Mouse (Mus musculus): ENCODE data around the gene Mtf1. TPM values are rescaled to one million over a fixed set of nuclear protein-coding genes. Genes with fewer than 3 reads are reported as not detected.

Mtf1 gene
- polyA plus RNA-seq, 1 experiment from 2014 or later: 11.1 TPM

DNA sequence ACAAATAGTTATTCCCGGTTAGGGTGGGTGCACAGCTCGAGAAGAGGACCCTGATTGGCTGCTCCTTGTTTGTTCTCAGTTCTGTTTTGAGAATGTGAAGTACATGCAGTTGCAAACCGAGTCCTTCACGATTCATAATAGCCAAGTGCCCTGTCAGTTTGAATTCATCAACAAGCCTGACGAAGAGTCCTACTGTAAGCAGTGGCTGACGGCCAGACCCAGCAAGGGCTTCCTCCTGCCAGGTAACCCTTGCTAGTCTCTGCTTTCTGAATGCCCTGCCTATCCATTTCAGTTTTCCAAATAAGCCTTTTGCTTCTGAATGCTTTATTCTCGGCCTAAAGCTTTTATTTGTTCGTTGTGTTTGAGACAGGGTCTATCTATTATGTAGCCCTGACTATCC is 9.8 kb upstream of the Mtf1 start:
- H3K4me2 ChIP-seq (ENCODE audit: low read depth, low read length): no peak overlapping the region
- H3K9me3 ChIP-seq (ENCODE audit: control insufficient read depth, low read length): no peaks in the 10 kb centered on the region
- no peak overlapping the region for H3K4me3 ChIP-seq (ENCODE audit: low read length)
- no peak for ATAC-seq
- H3K27ac ChIP-seq (ENCODE audit: low read length): no peak overlapping the region
- no peaks in the 10 kb centered on the region for H3K27me3 ChIP-seq (replicated peaks; ENCODE audit: control insufficient read depth, insufficient read depth, low read length)
- H3K9ac ChIP-seq (ENCODE audit: low read depth, low read length): no peak overlapping the region
- peaks cover 18% of the 10 kb centered on the region; the same call in 1 of the 2 replicates for H3K36me3 ChIP-seq (ENCODE audit: control insufficient read depth, insufficient read depth, low read length)
- no peaks in the 10 kb centered on the region for H3K4me1 ChIP-seq (ENCODE audit: control insufficient read depth, insufficient read depth, low read length)
- WGBS: 88% methylated on average over 8 of the region's 8 CpGs

DNA sequence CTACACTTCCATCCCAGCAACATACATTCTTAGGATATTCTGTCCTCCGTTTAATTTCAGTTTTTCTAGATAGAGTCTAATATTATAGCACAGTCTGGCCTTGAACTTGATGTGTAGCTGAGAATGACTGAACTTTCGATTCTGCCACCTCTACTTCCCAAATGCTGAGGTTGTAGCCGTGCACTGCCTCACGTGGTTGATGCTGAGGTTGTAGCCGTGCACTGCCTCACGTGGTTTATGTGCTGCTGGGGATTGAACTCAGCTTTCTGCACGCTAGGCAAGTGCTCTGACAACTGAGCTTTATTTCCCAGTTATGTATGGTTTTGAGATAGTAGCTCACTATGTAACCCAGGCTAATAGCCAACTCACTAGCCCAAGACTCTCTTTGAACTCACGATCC is 5.8 kb upstream of the Mtf1 start:
- H3K4me2 ChIP-seq (ENCODE audit: low read depth, low read length): no peak overlapping the region
- peaks cover 11% of the 10 kb centered on the region; the same call in 1 of the 2 replicates for H3K36me3 ChIP-seq (ENCODE audit: control insufficient read depth, insufficient read depth, low read length)
- no peak for ATAC-seq
- H3K4me3 ChIP-seq (ENCODE audit: low read length): no peak overlapping the region
- no peak overlapping the region for H3K27ac ChIP-seq (ENCODE audit: low read length)
- WGBS: 91% methylated on average over 8 of the region's 8 CpGs
- H3K27me3 ChIP-seq (replicated peaks; ENCODE audit: control insufficient read depth, insufficient read depth, low read length): no peaks in the 10 kb centered on the region
- H3K9ac ChIP-seq (ENCODE audit: low read depth, low read length): no peak overlapping the region
- H3K9me3 ChIP-seq (ENCODE audit: control insufficient read depth, low read length): no peaks in the 10 kb centered on the region
- H3K4me1 ChIP-seq (ENCODE audit: control insufficient read depth, insufficient read depth, low read length): no peaks in the 10 kb centered on the region

- Histone ChIP-seq H3K27ac (ENCODE audit: low read length) (no peak overlapping the region), H3K9me3 (ENCODE audit: control insufficient read depth, low read length) (no peaks in the 10 kb centered on the region), H3K4me1 (ENCODE audit: control insufficient read depth, insufficient read depth, low read length) (peaks cover 3% of the 10 kb centered on the region), H3K36me3 (ENCODE audit: control insufficient read depth, insufficient read depth, low read length) (peaks cover 4% of the 10 kb centered on the region; the same call in 1 of the 2 replicates), H3K27me3 (replicated peaks; ENCODE audit: control insufficient read depth, insufficient read depth, low read length) (no peaks in the 10 kb centered on the region), H3K4me3 (ENCODE audit: low read length) (no peak overlapping the region), H3K4me2 (ENCODE audit: low read depth, low read length) (no peak overlapping the region), H3K9ac (ENCODE audit: low read depth, low read length) (no peak overlapping the region)
- no peak for ATAC-seq
- WGBS: 91% methylated on average over 2 of the region's 2 CpGs
These were observed 5.0 kb upstream of the Mtf1 start for GRCm38 (mm10) chr4:124796913-124797312.

DNA sequence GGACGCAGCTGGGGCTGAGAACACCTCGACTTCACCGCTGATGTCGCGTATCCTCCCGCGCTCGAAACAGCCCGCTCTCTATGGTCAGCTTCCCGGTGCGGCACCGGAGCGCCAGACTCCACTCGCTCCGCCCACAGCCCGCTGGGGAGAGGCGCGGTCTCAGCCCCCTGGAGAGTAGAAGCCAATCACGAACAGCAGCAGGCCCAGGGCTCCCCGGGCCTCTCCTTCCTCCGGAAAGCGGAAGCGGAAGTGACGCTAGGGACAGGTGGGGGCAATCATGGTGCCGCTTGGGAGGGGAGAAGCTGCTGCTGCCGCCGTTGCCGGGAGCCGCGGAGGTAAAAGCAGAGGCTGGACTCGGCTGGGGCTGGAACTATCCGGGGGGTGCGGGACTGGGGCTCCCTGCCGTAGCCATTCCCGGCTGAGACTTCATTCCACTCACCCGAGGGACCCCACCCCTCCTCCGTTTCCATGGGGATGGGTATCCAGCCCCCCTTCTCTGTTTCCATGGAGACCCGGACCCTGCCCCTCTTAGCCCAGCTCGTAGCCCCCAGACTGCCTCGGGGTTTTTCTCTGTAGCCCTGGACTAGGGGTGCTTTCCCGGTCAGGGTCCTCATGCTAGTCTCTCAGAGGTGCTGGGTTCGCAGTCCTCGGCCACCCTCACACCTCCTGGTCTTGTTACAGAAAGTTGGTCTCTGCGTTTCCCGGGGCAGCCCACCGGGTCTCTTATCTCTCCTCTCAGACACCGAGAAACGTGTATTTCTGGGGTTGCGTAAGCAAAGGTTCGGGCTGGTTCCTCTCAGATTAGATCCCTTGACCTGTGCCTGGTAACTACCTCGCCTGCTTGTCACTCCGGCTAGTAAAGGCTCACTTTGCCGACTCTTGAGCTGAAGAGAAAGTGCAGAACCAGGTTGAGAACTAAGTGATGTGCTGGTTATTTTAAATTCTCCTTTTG is 681 bp downstream of the Mtf1 start:
- WGBS: under 1% methylated on average over 53 of the region's 53 CpGs
- no peaks in the 10 kb centered on the region for H3K27me3 ChIP-seq (replicated peaks; ENCODE audit: control insufficient read depth, insufficient read depth, low read length)
- peak overlapping the region; percentile 83 for H3K4me3 ChIP-seq (ENCODE audit: low read length)
- H3K4me2 ChIP-seq (ENCODE audit: low read depth, low read length): peak overlapping the region; percentile 84
- H3K27ac ChIP-seq (ENCODE audit: low read length): peak overlapping the region; percentile 98
- H3K36me3 ChIP-seq (ENCODE audit: control insufficient read depth, insufficient read depth, low read length): no peaks in the 10 kb centered on the region
- H3K4me1 ChIP-seq (ENCODE audit: control insufficient read depth, insufficient read depth, low read length): peaks cover 10% of the 10 kb centered on the region
- peak overlapping the region; percentile 91 for H3K9ac ChIP-seq (ENCODE audit: low read depth, low read length)
- H3K9me3 ChIP-seq (ENCODE audit: control insufficient read depth, low read length): no peaks in the 10 kb centered on the region
- ATAC-seq: peak; percentile 100

GRCm38 (mm10) chr4:124803406-124803805 is 1.5 kb downstream of the Mtf1 start:
- H3K4me3 ChIP-seq (ENCODE audit: low read length): peak overlapping the region; percentile 83
- H3K27ac ChIP-seq (ENCODE audit: low read length): no peak overlapping the region
- peaks cover 10% of the 10 kb centered on the region for H3K4me1 ChIP-seq (ENCODE audit: control insufficient read depth, insufficient read depth, low read length)
- no peaks in the 10 kb centered on the region for H3K36me3 ChIP-seq (ENCODE audit: control insufficient read depth, insufficient read depth, low read length)
- H3K27me3 ChIP-seq (replicated peaks; ENCODE audit: control insufficient read depth, insufficient read depth, low read length): no peaks in the 10 kb centered on the region
- H3K4me2 ChIP-seq (ENCODE audit: low read depth, low read length): peak overlapping the region; percentile 84
- WGBS: 74% methylated on average over 6 of the region's 6 CpGs
- no peaks in the 10 kb centered on the region for H3K9me3 ChIP-seq (ENCODE audit: control insufficient read depth, low read length)
- peak overlapping the region; percentile 91; the same call in 1 of the 2 replicates for H3K9ac ChIP-seq (ENCODE audit: low read depth, low read length)
- no peak for ATAC-seq

GRCm38 (mm10) chr4:124808511-124808910 is 6.6 kb downstream of the Mtf1 start:
- Histone ChIP-seq H3K4me2 (ENCODE audit: low read depth, low read length) (no peak overlapping the region), H3K4me3 (ENCODE audit: low read length) (no peak overlapping the region), H3K9ac (ENCODE audit: low read depth, low read length) (no peak overlapping the region), H3K4me1 (ENCODE audit: control insufficient read depth, insufficient read depth, low read length) (peaks cover 1% of the 10 kb centered on the region), H3K36me3 (ENCODE audit: control insufficient read depth, insufficient read depth, low read length) (no peaks in the 10 kb centered on the region), H3K9me3 (ENCODE audit: control insufficient read depth, low read length) (no peaks in the 10 kb centered on the region), H3K27ac (ENCODE audit: low read length) (no peak overlapping the region), H3K27me3 (replicated peaks; ENCODE audit: control insufficient read depth, insufficient read depth, low read length) (no peaks in the 10 kb centered on the region)
- WGBS: 80% methylated on average over 5 of the region's 5 CpGs
- ATAC-seq: no peak

DNA sequence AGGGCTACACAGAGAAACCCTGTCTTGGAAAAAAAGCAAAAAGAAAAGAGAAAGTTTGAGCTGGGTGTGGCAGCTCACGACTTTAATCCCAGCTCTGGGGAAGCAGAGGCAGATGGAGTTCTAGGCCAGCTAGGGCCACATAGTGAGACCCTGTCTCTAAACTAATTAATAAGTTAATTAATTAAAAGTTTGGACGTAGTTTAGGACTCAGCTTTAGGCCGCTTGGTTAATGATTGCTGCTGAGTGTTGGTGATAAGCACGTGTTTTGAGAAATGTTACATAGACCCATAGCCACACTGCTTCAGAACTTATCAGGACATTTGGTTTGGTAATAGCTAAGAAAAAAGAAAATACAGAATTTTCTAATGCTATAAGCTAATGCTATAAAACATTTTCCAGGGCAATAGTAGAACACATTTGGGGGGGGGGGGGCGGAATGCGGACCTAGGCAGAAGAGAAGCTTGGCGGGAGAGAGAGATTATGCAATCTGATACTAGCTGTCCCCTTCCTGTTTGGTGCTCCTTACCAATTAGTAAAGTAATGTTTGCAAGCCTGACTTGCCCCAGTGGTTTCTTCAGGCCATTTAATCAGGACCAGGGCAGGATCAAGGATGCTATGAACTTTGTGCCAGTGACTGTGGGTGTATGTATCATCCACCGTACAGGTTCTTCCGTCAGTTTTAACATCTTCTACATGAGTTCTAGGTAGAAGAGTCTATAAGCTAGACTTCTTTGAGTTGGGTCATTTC is 7.4 kb downstream of the Mtf1 start:
- no peak overlapping the region for H3K4me3 ChIP-seq (ENCODE audit: low read length)
- no peaks in the 10 kb centered on the region for H3K9me3 ChIP-seq (ENCODE audit: control insufficient read depth, low read length)
- WGBS: 74% methylated on average over 9 of the region's 9 CpGs
- no peak overlapping the region for H3K9ac ChIP-seq (ENCODE audit: low read depth, low read length)
- H3K27me3 ChIP-seq (replicated peaks; ENCODE audit: control insufficient read depth, insufficient read depth, low read length): no peaks in the 10 kb centered on the region
- no peaks in the 10 kb centered on the region for H3K36me3 ChIP-seq (ENCODE audit: control insufficient read depth, insufficient read depth, low read length)
- no peak overlapping the region for H3K4me2 ChIP-seq (ENCODE audit: low read depth, low read length)
- H3K4me1 ChIP-seq (ENCODE audit: control insufficient read depth, insufficient read depth, low read length): no peaks in the 10 kb centered on the region
- no peak for ATAC-seq
- H3K27ac ChIP-seq (ENCODE audit: low read length): no peak overlapping the region

GRCm38 (mm10) chr4:124810056-124810455 is 8.2 kb downstream of the Mtf1 start:
- no peak overlapping the region for H3K27ac ChIP-seq (ENCODE audit: low read length)
- no peak overlapping the region for H3K4me2 ChIP-seq (ENCODE audit: low read depth, low read length)
- no peaks in the 10 kb centered on the region for H3K27me3 ChIP-seq (replicated peaks; ENCODE audit: control insufficient read depth, insufficient read depth, low read length)
- no peaks in the 10 kb centered on the region for H3K4me1 ChIP-seq (ENCODE audit: control insufficient read depth, insufficient read depth, low read length)
- H3K36me3 ChIP-seq (ENCODE audit: control insufficient read depth, insufficient read depth, low read length): no peaks in the 10 kb centered on the region
- no peaks in the 10 kb centered on the region for H3K9me3 ChIP-seq (ENCODE audit: control insufficient read depth, low read length)
- WGBS: 75% methylated on average over 7 of the region's 7 CpGs
- H3K9ac ChIP-seq (ENCODE audit: low read depth, low read length): no peak overlapping the region
- H3K4me3 ChIP-seq (ENCODE audit: low read length): no peak overlapping the region
- no peak for ATAC-seq

- H3K4me1 ChIP-seq (ENCODE audit: control insufficient read depth, insufficient read depth, low read length): no peaks in the 10 kb centered on the region
- no peak overlapping the region for H3K4me3 ChIP-seq (ENCODE audit: low read length)
- H3K36me3 ChIP-seq (ENCODE audit: control insufficient read depth, insufficient read depth, low read length): no peaks in the 10 kb centered on the region
- H3K9ac ChIP-seq (ENCODE audit: low read depth, low read length): no peak overlapping the region
- ATAC-seq: no peak
- H3K27ac ChIP-seq (ENCODE audit: low read length): no peak overlapping the region
- H3K27me3 ChIP-seq (replicated peaks; ENCODE audit: control insufficient read depth, insufficient read depth, low read length): no peaks in the 10 kb centered on the region
- H3K4me2 ChIP-seq (ENCODE audit: low read depth, low read length): no peak overlapping the region
- 66% methylated on average over 9 of the region's 9 CpGs for WGBS
- H3K9me3 ChIP-seq (ENCODE audit: control insufficient read depth, low read length): no peaks in the 10 kb centered on the region
These were observed 9.6 kb downstream of the Mtf1 start for GRCm38 (mm10) chr4:124811347-124811975.

All from intestine, embryonic 16.5 days (tissue).